Mouse (Mus musculus): ENCODE data around the gene Tmem178.
A peak's percentile ranks its signal among the peaks of the same experiment; 100 is the strongest.

- TF ChIP-seq CTCF (IDR thresholded peaks at IDR 0.05; ENCODE audit: low read depth) = peak; percentile 90
- TF ChIP-seq EP300 (optimal IDR thresholded peaks at IDR 0.05) = no peak
Observed at GRCm38 (mm10) chr17:81015814-81016447, 71.5 kb downstream of the Tmem178 start.
